Mouse (Mus musculus): ENCODE results near the gene Zfp13. TPM values are rescaled to one million over a fixed set of nuclear protein-coding genes. Genes with fewer than 3 reads are reported as not detected.

The Zfp13 gene
- total RNA-seq (2014; rRNA removed) (43.0 and 47.0 TPM in 2 replicates), polyA plus RNA-seq (2015; fragmentation: Nextera tagmentation; extraction: Ambion mirVana) (21.5 and 23.6 TPM in 2 replicates)

- peak within 1 kb of the TSS; percentile 58 for H3K4me2 ChIP-seq (ENCODE audit: low read depth)
- peak within 1 kb of the TSS; percentile 40 for H3K27ac ChIP-seq (ENCODE audit: low read depth, low read length)
- no peaks in the 10 kb centered on the region for H3K36me3 ChIP-seq (ENCODE audit: insufficient read depth)
- no peaks in the 10 kb centered on the region for H3K27me3 ChIP-seq (ENCODE audit: insufficient read depth, low read length)
- H3K9me3 ChIP-seq (ENCODE audit: low read length), result no peaks in the 10 kb centered on the region
- WGBS, result 8% methylated on average over 31 of the region's 31 CpGs
- no peak for TF ChIP-seq CTCF (IDR thresholded peaks at IDR 0.05; ENCODE audit: low read depth)
- peak within 1 kb of the TSS; percentile 52 for H3K9ac ChIP-seq
- ATAC-seq (peak; percentile 95), DNase-seq (peak; percentile 84)
- H3K4me3 ChIP-seq (ENCODE audit: low read depth, low read length), result peak within 1 kb of the TSS; percentile 44
- H3K4me1 ChIP-seq (ENCODE audit: insufficient read depth), result no peaks in the 10 kb centered on the region
Measured at GRCm38 (mm10) chr17:23598582-23599552, at the start of gene Zfp13. Gene Zfp13, minus strand, starts transcription at chr17:23599487.

- no peak overlapping the region for H3K27ac ChIP-seq (ENCODE audit: low read depth, low read length)
- peaks cover 14% of the 10 kb centered on the region for H3K27me3 ChIP-seq (ENCODE audit: insufficient read depth, low read length)
- H3K9me3 ChIP-seq (ENCODE audit: low read length), result no peaks in the 10 kb centered on the region
- WGBS, result 40% methylated on average over 10 of the region's 10 CpGs
- no peak overlapping the region for H3K4me3 ChIP-seq (ENCODE audit: low read depth, low read length)
- TF ChIP-seq CTCF (IDR thresholded peaks at IDR 0.05; ENCODE audit: low read depth), result no peak
- DNase-seq, result no peak
- no peaks in the 10 kb centered on the region for H3K36me3 ChIP-seq (ENCODE audit: insufficient read depth)
- no peak for ATAC-seq
- no peak overlapping the region for H3K9ac ChIP-seq
- no peak overlapping the region for H3K4me2 ChIP-seq (ENCODE audit: low read depth)
- no peaks in the 10 kb centered on the region for H3K4me1 ChIP-seq (ENCODE audit: insufficient read depth)
Measured at GRCm38 (mm10) chr17:23645894-23646293, 46.6 kb upstream of the Zfp13 start.

- Histone ChIP-seq H3K36me3 (ENCODE audit: insufficient read depth) (no peaks in the 10 kb centered on the region), H3K9me3 (ENCODE audit: low read length) (no peaks in the 10 kb centered on the region), H3K4me3 (ENCODE audit: low read depth, low read length) (peak within 1 kb of the TSS; percentile 34), H3K9ac (peak within 1 kb of the TSS; percentile 45; the same call in 1 of the 2 replicates), H3K27ac (ENCODE audit: low read depth, low read length) (no peak within 1 kb of the TSS), H3K27me3 (ENCODE audit: insufficient read depth, low read length) (peaks cover 14% of the 10 kb centered on the region), H3K4me2 (ENCODE audit: low read depth) (peak within 1 kb of the TSS; percentile 68), H3K4me1 (ENCODE audit: insufficient read depth) (no peaks in the 10 kb centered on the region)
- TF ChIP-seq CTCF (IDR thresholded peaks at IDR 0.05; ENCODE audit: low read depth), result no peak
- no peak; the same call in 1 of the 2 replicates for ATAC-seq
- no peak for DNase-seq
- WGBS, result under 1% methylated on average over 58 of the region's 58 CpGs
Measured at GRCm38 (mm10) chr17:23644613-23645495, 45.6 kb upstream of the Zfp13 start, which contains the start of gene Mmp25. Gene Mmp25, minus strand, starts transcription at chr17:23645277.

- TF ChIP-seq CTCF (IDR thresholded peaks at IDR 0.05; ENCODE audit: low read depth), result no peak
- Histone ChIP-seq H3K27me3 (ENCODE audit: insufficient read depth, low read length) (no peaks in the 10 kb centered on the region), H3K27ac (ENCODE audit: low read depth, low read length) (no peak overlapping the region), H3K4me3 (ENCODE audit: low read depth, low read length) (no peak overlapping the region), H3K4me1 (ENCODE audit: insufficient read depth) (no peaks in the 10 kb centered on the region), H3K9me3 (ENCODE audit: low read length) (no peaks in the 10 kb centered on the region), H3K36me3 (ENCODE audit: insufficient read depth) (no peaks in the 10 kb centered on the region), H3K4me2 (ENCODE audit: low read depth) (no peak overlapping the region), H3K9ac (no peak overlapping the region)
- no peak for ATAC-seq
- DNase-seq, result no peak
- 87% methylated on average over 8 of the region's 8 CpGs for WGBS
Measured at GRCm38 (mm10) chr17:23631241-23631640, 32.0 kb upstream of the Zfp13 start.

GRCm38 (mm10) chr17:23630195-23631020 is 31.1 kb upstream of the Zfp13 start:
- ATAC-seq (peak; percentile 96), DNase-seq (peak; percentile 67)
- H3K4me2 ChIP-seq (ENCODE audit: low read depth), result peak overlapping the region; percentile 39
- peak overlapping the region; percentile 18 for H3K4me3 ChIP-seq (ENCODE audit: low read depth, low read length)
- H3K36me3 ChIP-seq (ENCODE audit: insufficient read depth), result no peaks in the 10 kb centered on the region
- no peaks in the 10 kb centered on the region for H3K27me3 ChIP-seq (ENCODE audit: insufficient read depth, low read length)
- H3K9ac ChIP-seq, result peak overlapping the region; percentile 35
- TF ChIP-seq CTCF (IDR thresholded peaks at IDR 0.05; ENCODE audit: low read depth), result peak; percentile 80
- no peaks in the 10 kb centered on the region for H3K4me1 ChIP-seq (ENCODE audit: insufficient read depth)
- no peak overlapping the region for H3K27ac ChIP-seq (ENCODE audit: low read depth, low read length)
- 17% methylated on average over 22 of the region's 22 CpGs for WGBS
- H3K9me3 ChIP-seq (ENCODE audit: low read length), result no peaks in the 10 kb centered on the region

GRCm38 (mm10) chr17:23627813-23628212 is 28.5 kb upstream of the Zfp13 start:
- ATAC-seq, result no peak
- Histone ChIP-seq H3K27ac (ENCODE audit: low read depth, low read length) (no peak overlapping the region), H3K9me3 (ENCODE audit: low read length) (no peaks in the 10 kb centered on the region), H3K4me2 (ENCODE audit: low read depth) (no peak overlapping the region), H3K4me3 (ENCODE audit: low read depth, low read length) (no peak overlapping the region), H3K4me1 (ENCODE audit: insufficient read depth) (no peaks in the 10 kb centered on the region), H3K9ac (no peak overlapping the region), H3K36me3 (ENCODE audit: insufficient read depth) (no peaks in the 10 kb centered on the region), H3K27me3 (ENCODE audit: insufficient read depth, low read length) (no peaks in the 10 kb centered on the region)
- no peak for TF ChIP-seq CTCF (IDR thresholded peaks at IDR 0.05; ENCODE audit: low read depth)
- no peak for DNase-seq
- WGBS, result 34% methylated on average over 7 of the region's 7 CpGs

Data from forebrain, postnatal 0 days (tissue).